Mouse (Mus musculus) C2C12 (cell line): ENCODE measurements around the gene Cdk17.

Source experiments
- MYOG ChIP-seq: IDR thresholded peaks from one replicate; pipeline ENCODE4 v1.6.1; 2011; ENCODE audit not compliant: control insufficient read depth, insufficient read length; ENCODE audit errors: extremely low read depth
- USF1 ChIP-seq: IDR thresholded peaks from one replicate; pipeline ENCODE4 v1.6.1; 2011; ENCODE audit warnings: low read depth, mild to moderate bottlenecking, control low read depth, moderate library complexity

- TF ChIP-seq USF1 (no peak), MYOG (no peak)
Measured at GRCm38 (mm10) chr10:93231893-93232292, 71.2 kb downstream of the Cdk17 start.
